Mouse (Mus musculus): ENCODE results near the gene Tm9sf4. TPM values are rescaled to one million over a fixed set of nuclear protein-coding genes. Genes with fewer than 3 reads are reported as not detected.

Tm9sf4 gene
- 93.9 and 101 TPM in 2 replicates for polyA plus RNA-seq (2015; fragmentation: Nextera tagmentation; extraction: Ambion mirVana)

GRCm38 (mm10) chr2:153160844-153161683 is at the start of gene Tm9sf4:
Gene Tm9sf4, plus strand, starts transcription at chr2:153161303.
- Histone ChIP-seq H3K4me1 (peaks cover 13% of the 10 kb centered on the region), H3K9me3 (0 out of 2 replicates have a peak, but pooled peaks cover 3% of the 10 kb centered on the region), H3K4me3 (peak within 1 kb of the TSS; percentile 88), H3K27me3 (no peaks in the 10 kb centered on the region), H3K36me3 (peaks cover 7% of the 10 kb centered on the region; the same call in 1 of the 2 replicates), H3K4me2 (replicated peaks) (peak within 1 kb of the TSS; percentile 89), H3K27ac (peak within 1 kb of the TSS; percentile 90), H3K9ac (peak within 1 kb of the TSS; percentile 93)
- 11% methylated on average over 34 of the region's 34 CpGs for whole genome bisulfite sequencing
- peak; percentile 95 for ATAC-seq (ENCODE audit: low FRiP score, low read depth)

DNA sequence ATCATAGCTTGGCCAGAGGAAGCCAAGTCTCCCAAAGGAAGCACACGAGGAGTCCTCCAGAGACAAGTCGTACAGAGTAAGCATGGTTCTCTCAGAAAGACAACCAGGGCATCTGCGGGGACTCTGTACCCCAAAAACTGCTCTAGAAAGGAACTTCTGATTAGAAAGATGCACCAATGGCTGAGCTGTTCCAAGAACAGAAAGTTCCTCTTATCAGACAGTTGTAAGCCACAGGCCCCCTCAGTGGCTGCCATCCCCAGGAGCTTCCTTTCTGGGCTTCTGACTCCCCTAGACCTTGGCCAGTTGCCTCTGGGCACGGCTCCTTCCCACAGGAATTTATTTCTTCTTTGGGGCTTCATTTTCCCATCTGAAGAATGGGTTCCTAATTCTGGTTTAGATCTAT is 45.4 kb upstream of the Tm9sf4 start:
- H3K9ac ChIP-seq, result no peak overlapping the region
- no peak overlapping the region for H3K4me3 ChIP-seq
- ATAC-seq (ENCODE audit: low FRiP score, low read depth), result no peak
- no peak overlapping the region for H3K4me2 ChIP-seq (replicated peaks)
- no peaks in the 10 kb centered on the region for H3K36me3 ChIP-seq
- no peak overlapping the region for H3K27ac ChIP-seq
- peaks cover 20% of the 10 kb centered on the region for H3K27me3 ChIP-seq
- H3K4me1 ChIP-seq, result no peaks in the 10 kb centered on the region
- WGBS, result 73% methylated on average over 4 of the region's 4 CpGs
- H3K9me3 ChIP-seq, result no peaks in the 10 kb centered on the region

DNA sequence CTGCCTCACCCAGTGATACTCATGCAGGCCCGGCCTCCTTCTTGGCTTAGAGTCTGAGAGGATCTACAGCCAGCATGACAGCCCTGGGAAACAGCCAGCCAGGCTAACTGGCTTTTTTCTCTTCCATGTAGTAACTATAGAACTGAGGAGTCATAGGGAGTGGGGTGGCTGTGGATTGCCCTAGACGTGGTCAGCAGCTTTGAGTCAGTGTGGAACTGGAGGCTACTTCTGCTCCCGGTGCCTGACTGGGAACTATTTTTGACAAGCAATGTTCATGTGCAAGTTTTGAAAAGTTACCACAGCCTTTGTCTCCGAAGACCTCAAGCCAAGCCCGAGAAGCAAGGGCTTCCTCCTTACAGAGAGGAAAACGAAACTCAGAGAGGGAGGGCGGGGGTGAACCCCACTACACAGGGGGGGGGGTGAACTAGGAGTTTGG is 44.0 kb upstream of the Tm9sf4 start:
- 74% methylated on average over 7 of the region's 7 CpGs for WGBS
- H3K9me3 ChIP-seq, result no peaks in the 10 kb centered on the region
- no peak overlapping the region for H3K4me2 ChIP-seq (replicated peaks)
- H3K4me1 ChIP-seq, result no peaks in the 10 kb centered on the region
- no peak for ATAC-seq (ENCODE audit: low FRiP score, low read depth)
- H3K27ac ChIP-seq, result no peak overlapping the region
- no peak overlapping the region for H3K9ac ChIP-seq
- H3K36me3 ChIP-seq, result no peaks in the 10 kb centered on the region
- peaks cover 7% of the 10 kb centered on the region; the same call in 1 of the 2 replicates for H3K27me3 ChIP-seq
- no peak overlapping the region for H3K4me3 ChIP-seq

GRCm38 (mm10) chr2:153119488-153119887 is 41.6 kb upstream of the Tm9sf4 start:
- no peaks in the 10 kb centered on the region for H3K27me3 ChIP-seq
- 86% methylated on average over 6 of the region's 6 CpGs for WGBS
- H3K9me3 ChIP-seq, result no peaks in the 10 kb centered on the region
- no peaks in the 10 kb centered on the region for H3K36me3 ChIP-seq
- no peaks in the 10 kb centered on the region for H3K4me1 ChIP-seq
- no peak overlapping the region for H3K9ac ChIP-seq
- H3K27ac ChIP-seq, result no peak overlapping the region
- no peak overlapping the region for H3K4me2 ChIP-seq (replicated peaks)
- no peak for ATAC-seq (ENCODE audit: low FRiP score, low read depth)
- no peak overlapping the region for H3K4me3 ChIP-seq

DNA sequence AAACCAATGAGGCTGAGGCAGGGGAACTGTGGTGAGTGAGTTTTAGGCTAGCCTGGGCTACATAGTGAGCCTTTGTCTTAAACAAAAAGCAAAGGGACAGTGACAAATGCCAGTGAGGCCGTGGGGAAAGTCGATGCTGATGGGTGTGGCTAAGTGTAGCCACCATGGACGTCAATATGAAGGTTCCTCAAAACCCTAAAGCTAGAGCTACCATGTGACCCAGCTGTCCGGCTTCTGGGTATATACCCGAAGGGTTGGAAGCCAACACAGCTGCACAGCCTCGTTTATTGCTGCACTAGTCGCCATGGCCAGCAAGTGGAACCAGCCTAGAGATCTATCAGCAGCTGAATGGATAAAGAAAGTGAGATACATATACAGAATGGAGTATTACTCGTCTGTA is 41.0 kb upstream of the Tm9sf4 start:
- Histone ChIP-seq H3K9me3 (no peaks in the 10 kb centered on the region), H3K4me2 (replicated peaks) (no peak overlapping the region), H3K27ac (no peak overlapping the region), H3K27me3 (no peaks in the 10 kb centered on the region), H3K4me1 (no peaks in the 10 kb centered on the region), H3K36me3 (no peaks in the 10 kb centered on the region), H3K9ac (no peak overlapping the region), H3K4me3 (no peak overlapping the region)
- ATAC-seq (ENCODE audit: low FRiP score, low read depth), result no peak
- 71% methylated on average over 8 of the region's 8 CpGs for WGBS

DNA sequence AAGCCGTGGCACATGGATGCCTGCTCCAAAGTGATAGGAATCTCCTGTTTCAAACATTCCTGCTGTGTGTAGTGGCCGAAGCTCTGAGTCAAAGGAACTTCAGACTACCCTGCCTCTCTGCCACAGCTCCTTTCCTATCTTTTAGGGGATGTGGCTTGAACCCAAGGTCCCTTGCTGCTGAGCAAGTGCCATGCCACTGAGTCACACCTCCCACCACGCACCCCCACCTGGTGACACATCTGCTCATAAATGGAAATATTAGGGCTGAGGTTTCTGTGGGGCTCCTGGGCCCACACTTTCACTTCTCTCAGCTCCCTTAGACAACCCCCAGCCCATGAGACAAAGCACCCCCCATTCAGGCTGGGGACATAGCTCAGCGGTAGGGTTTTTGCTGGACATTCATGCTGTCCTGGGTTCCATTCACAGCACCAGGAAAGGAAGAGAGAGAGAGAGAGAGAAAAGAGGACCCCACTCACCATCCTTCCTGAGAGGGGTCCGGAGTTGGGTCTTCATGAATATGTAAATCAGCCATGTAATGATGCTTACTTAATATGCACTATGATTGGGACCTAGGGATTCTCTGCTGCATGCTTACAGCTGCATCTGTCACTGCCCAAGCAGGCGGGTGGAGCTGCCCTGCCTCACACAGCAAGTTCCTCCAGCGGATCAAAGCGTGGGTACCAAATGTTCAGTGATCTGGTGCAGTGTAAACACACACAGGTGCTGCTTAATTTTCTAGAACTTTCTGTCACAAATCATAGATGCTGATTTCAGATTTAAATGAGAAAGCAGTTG is 39.1 kb upstream of the Tm9sf4 start:
- no peak for ATAC-seq (ENCODE audit: low FRiP score, low read depth)
- H3K4me1 ChIP-seq, result no peaks in the 10 kb centered on the region
- 76% methylated on average over 8 of the region's 8 CpGs for WGBS

GRCm38 (mm10) chr2:153122701-153123100 is 38.4 kb upstream of the Tm9sf4 start:
- Histone ChIP-seq H3K27me3 (peaks cover 4% of the 10 kb centered on the region; the same call in 1 of the 2 replicates), H3K4me1 (no peaks in the 10 kb centered on the region), H3K27ac (no peak overlapping the region), H3K9ac (no peak overlapping the region), H3K4me3 (no peak overlapping the region), H3K4me2 (replicated peaks) (no peak overlapping the region), H3K36me3 (no peaks in the 10 kb centered on the region), H3K9me3 (no peaks in the 10 kb centered on the region)
- no peak for ATAC-seq (ENCODE audit: low FRiP score, low read depth)
- WGBS, result 86% methylated on average over 7 of the region's 7 CpGs

More for the DNA sequence above, 39.1 kb upstream of the Tm9sf4 start:
- H3K27me3 ChIP-seq, result peaks cover 2% of the 10 kb centered on the region; the same call in 1 of the 2 replicates
- H3K27ac ChIP-seq, result no peak overlapping the region
- no peaks in the 10 kb centered on the region for H3K9me3 ChIP-seq
- H3K9ac ChIP-seq, result no peak overlapping the region
- H3K36me3 ChIP-seq, result no peaks in the 10 kb centered on the region
- no peak overlapping the region for H3K4me2 ChIP-seq (replicated peaks)
- no peak overlapping the region for H3K4me3 ChIP-seq

GRCm38 (mm10) chr2:153125875-153126274 is 35.2 kb upstream of the Tm9sf4 start:
- Histone ChIP-seq H3K4me2 (replicated peaks) (no peak overlapping the region), H3K4me3 (no peak overlapping the region), H3K27ac (no peak overlapping the region), H3K36me3 (no peaks in the 10 kb centered on the region), H3K27me3 (peaks cover 4% of the 10 kb centered on the region; the same call in 1 of the 2 replicates), H3K9ac (no peak overlapping the region), H3K4me1 (no peaks in the 10 kb centered on the region), H3K9me3 (no peaks in the 10 kb centered on the region)
- WGBS, result 50% methylated on average over 5 of the region's 5 CpGs
- no peak for ATAC-seq (ENCODE audit: low FRiP score, low read depth)

- WGBS, result 29% methylated on average over 6 of the region's 6 CpGs
- ATAC-seq (ENCODE audit: low FRiP score, low read depth), result no peak
- Histone ChIP-seq H3K4me1 (no peaks in the 10 kb centered on the region), H3K27ac (no peak overlapping the region), H3K27me3 (peaks cover 4% of the 10 kb centered on the region; the same call in 1 of the 2 replicates), H3K9me3 (no peaks in the 10 kb centered on the region), H3K9ac (no peak overlapping the region), H3K4me2 (replicated peaks) (no peak overlapping the region), H3K4me3 (no peak overlapping the region), H3K36me3 (no peaks in the 10 kb centered on the region)
Measured at GRCm38 (mm10) chr2:153131019-153131418, 30.1 kb upstream of the Tm9sf4 start.

DNA sequence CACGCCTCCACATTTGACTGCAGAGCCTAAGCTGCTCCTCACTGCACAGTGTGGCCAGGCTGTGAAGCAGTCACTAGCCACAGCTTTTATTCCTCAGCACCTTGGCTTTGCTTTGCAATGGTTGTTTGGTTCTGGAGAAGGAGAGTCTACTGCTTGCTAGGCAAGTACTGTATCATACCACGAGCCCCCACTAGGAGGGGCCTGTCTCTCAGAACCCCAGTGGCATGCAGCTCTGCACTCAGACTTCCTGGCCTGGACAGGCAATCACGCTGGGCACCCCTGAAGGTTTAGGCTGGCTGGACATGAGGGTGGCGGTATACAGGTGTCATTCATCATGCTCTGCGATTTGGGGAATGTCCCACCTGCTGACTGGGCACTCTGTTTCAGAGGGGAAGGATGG is 26.9 kb upstream of the Tm9sf4 start:
- no peak for ATAC-seq (ENCODE audit: low FRiP score, low read depth)
- Histone ChIP-seq H3K4me3 (no peak overlapping the region), H3K4me1 (no peaks in the 10 kb centered on the region), H3K4me2 (replicated peaks) (no peak overlapping the region), H3K27me3 (no peaks in the 10 kb centered on the region), H3K9me3 (no peaks in the 10 kb centered on the region), H3K27ac (no peak overlapping the region), H3K36me3 (no peaks in the 10 kb centered on the region), H3K9ac (no peak overlapping the region)
- 36% methylated on average over 5 of the region's 5 CpGs for WGBS

DNA sequence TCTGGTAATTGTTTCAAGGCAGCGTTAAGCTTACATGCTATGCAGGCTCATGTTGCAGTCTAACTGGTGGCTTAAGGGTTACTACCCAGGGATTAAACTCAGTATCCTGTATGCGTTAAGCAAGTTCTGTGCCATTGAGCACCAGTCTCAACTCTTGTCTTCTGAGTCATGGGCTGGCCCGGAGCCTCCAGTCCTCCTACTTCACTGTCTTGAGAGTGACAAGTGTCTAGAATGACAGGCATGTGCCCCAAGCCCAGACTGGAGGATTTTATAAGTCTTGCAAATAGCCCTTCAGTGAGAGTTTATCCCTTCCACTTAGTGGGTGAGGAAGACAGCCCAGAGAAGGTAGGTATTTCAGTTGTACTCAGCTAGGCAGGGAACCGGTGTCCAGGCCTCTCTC is 24.9 kb upstream of the Tm9sf4 start:
- 52% methylated on average over 4 of the region's 4 CpGs for WGBS
- Histone ChIP-seq H3K9ac (no peak overlapping the region), H3K4me2 (replicated peaks) (no peak overlapping the region), H3K4me3 (no peak overlapping the region), H3K4me1 (no peaks in the 10 kb centered on the region), H3K27me3 (no peaks in the 10 kb centered on the region; the same call in 1 of the 2 replicates), H3K36me3 (no peaks in the 10 kb centered on the region), H3K9me3 (no peaks in the 10 kb centered on the region), H3K27ac (no peak overlapping the region)
- no peak for ATAC-seq (ENCODE audit: low FRiP score, low read depth)

DNA sequence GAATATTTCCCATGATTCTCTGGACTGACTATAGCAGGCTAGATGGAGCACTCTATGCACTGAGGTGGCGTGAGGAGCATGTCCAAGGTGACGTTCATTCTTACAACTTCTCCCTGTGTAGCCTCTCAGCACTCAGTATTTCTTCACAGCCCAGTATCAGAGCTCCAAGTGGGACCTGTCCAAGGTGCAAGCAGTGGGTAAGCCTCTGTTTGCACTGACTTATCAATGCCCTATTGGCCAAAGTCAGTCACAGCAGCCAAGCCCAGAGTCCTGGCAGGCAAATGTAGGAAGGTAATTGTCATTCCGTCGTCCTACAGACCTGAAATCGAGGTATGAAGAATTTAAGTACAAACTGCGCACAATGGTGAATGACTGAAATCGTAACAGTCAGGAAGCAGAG is 21.9 kb upstream of the Tm9sf4 start:
- Histone ChIP-seq H3K4me2 (replicated peaks) (no peak overlapping the region), H3K27me3 (peaks cover 4% of the 10 kb centered on the region; the same call in 1 of the 2 replicates), H3K27ac (no peak overlapping the region), H3K4me3 (no peak overlapping the region), H3K4me1 (no peaks in the 10 kb centered on the region), H3K36me3 (no peaks in the 10 kb centered on the region), H3K9me3 (no peaks in the 10 kb centered on the region), H3K9ac (no peak overlapping the region)
- WGBS, result 82% methylated on average over 7 of the region's 7 CpGs
- ATAC-seq (ENCODE audit: low FRiP score, low read depth), result no peak

All from limb, embryonic 13.5 days (tissue).